Mouse (Mus musculus): ENCODE data around the gene Clcn3. TPM values are rescaled to one million over a fixed set of nuclear protein-coding genes. Genes with fewer than 3 reads are reported as not detected.

Gene Clcn3
- polyA plus RNA-seq, 1 experiment from 2014 or later, result 80.7 TPM

- no peak for ATAC-seq (ENCODE audit: low read depth)
- Histone ChIP-seq H3K27me3 (ENCODE audit: control insufficient read depth, insufficient read depth, low read length) (no peaks in the 10 kb centered on the region), H3K4me3 (ENCODE audit: low read depth, low read length) (no peak overlapping the region), H3K4me1 (ENCODE audit: control insufficient read depth, insufficient read depth, low read length) (no peaks in the 10 kb centered on the region), H3K4me2 (ENCODE audit: low read depth, low read length) (no peak overlapping the region), H3K36me3 (ENCODE audit: control insufficient read depth, insufficient read depth, low read length) (no peaks in the 10 kb centered on the region), H3K9ac (replicated peaks; ENCODE audit: low read depth, low read length) (no peak overlapping the region), H3K9me3 (ENCODE audit: control insufficient read depth, low read length) (no peaks in the 10 kb centered on the region), H3K27ac (ENCODE audit: low read depth, low read length) (no peak overlapping the region)
- 87% methylated on average over 3 of the region's 3 CpGs for WGBS
Observed at GRCm38 (mm10) chr8:60962763-60963162, 20.3 kb downstream of the Clcn3 start.

GRCm38 (mm10) chr8:60956847-60957246, 26.3 kb downstream of the Clcn3 start:
- ATAC-seq (ENCODE audit: low read depth), result no peak

GRCm38 (mm10) chr8:60954281-60955014, 28.7 kb downstream of the Clcn3 start:
- WGBS, result 1% methylated on average over 15 of the region's 15 CpGs

More at GRCm38 (mm10) chr8:60956847-60957246, 26.3 kb downstream of the Clcn3 start:
- Histone ChIP-seq H3K9me3 (ENCODE audit: control insufficient read depth, low read length) (no peaks in the 10 kb centered on the region), H3K27me3 (ENCODE audit: control insufficient read depth, insufficient read depth, low read length) (no peaks in the 10 kb centered on the region), H3K4me1 (ENCODE audit: control insufficient read depth, insufficient read depth, low read length) (no peaks in the 10 kb centered on the region), H3K4me2 (ENCODE audit: low read depth, low read length) (no peak overlapping the region), H3K27ac (ENCODE audit: low read depth, low read length) (no peak overlapping the region), H3K36me3 (ENCODE audit: control insufficient read depth, insufficient read depth, low read length) (no peaks in the 10 kb centered on the region), H3K4me3 (ENCODE audit: low read depth, low read length) (no peak overlapping the region), H3K9ac (replicated peaks; ENCODE audit: low read depth, low read length) (no peak overlapping the region)
- 94% methylated on average over 7 of the region's 7 CpGs for WGBS

GRCm38 (mm10) chr8:60952803-60953202, 30.3 kb downstream of the Clcn3 start:
- Histone ChIP-seq H3K9ac (replicated peaks; ENCODE audit: low read depth, low read length) (no peak overlapping the region), H3K36me3 (ENCODE audit: control insufficient read depth, insufficient read depth, low read length) (no peaks in the 10 kb centered on the region), H3K4me3 (ENCODE audit: low read depth, low read length) (no peak overlapping the region), H3K4me2 (ENCODE audit: low read depth, low read length) (peak overlapping the region; percentile 19; the same call in 1 of the 2 replicates), H3K27me3 (ENCODE audit: control insufficient read depth, insufficient read depth, low read length) (no peaks in the 10 kb centered on the region), H3K27ac (ENCODE audit: low read depth, low read length) (no peak overlapping the region), H3K9me3 (ENCODE audit: control insufficient read depth, low read length) (no peaks in the 10 kb centered on the region), H3K4me1 (ENCODE audit: control insufficient read depth, insufficient read depth, low read length) (no peaks in the 10 kb centered on the region)
- WGBS, result 72% methylated on average over 5 of the region's 5 CpGs
- ATAC-seq (ENCODE audit: low read depth), result no peak

More at GRCm38 (mm10) chr8:60954281-60955014, 28.7 kb downstream of the Clcn3 start:
- peak overlapping the region; percentile 35 for H3K4me3 ChIP-seq (ENCODE audit: low read depth, low read length)
- H3K27ac ChIP-seq (ENCODE audit: low read depth, low read length), result peak overlapping the region; percentile 87
- H3K4me2 ChIP-seq (ENCODE audit: low read depth, low read length), result peak overlapping the region; percentile 63
- H3K4me1 ChIP-seq (ENCODE audit: control insufficient read depth, insufficient read depth, low read length), result no peaks in the 10 kb centered on the region
- no peaks in the 10 kb centered on the region for H3K27me3 ChIP-seq (ENCODE audit: control insufficient read depth, insufficient read depth, low read length)
- no peaks in the 10 kb centered on the region for H3K9me3 ChIP-seq (ENCODE audit: control insufficient read depth, low read length)
- no peaks in the 10 kb centered on the region for H3K36me3 ChIP-seq (ENCODE audit: control insufficient read depth, insufficient read depth, low read length)
- peak; percentile 97 for ATAC-seq (ENCODE audit: low read depth)
- H3K9ac ChIP-seq (replicated peaks; ENCODE audit: low read depth, low read length), result peak overlapping the region; percentile 60

- H3K27me3 ChIP-seq (ENCODE audit: control insufficient read depth, insufficient read depth, low read length), result no peaks in the 10 kb centered on the region
- no peak for ATAC-seq (ENCODE audit: low read depth)
- no peaks in the 10 kb centered on the region for H3K36me3 ChIP-seq (ENCODE audit: control insufficient read depth, insufficient read depth, low read length)
- H3K9ac ChIP-seq (replicated peaks; ENCODE audit: low read depth, low read length), result no peak overlapping the region
- H3K9me3 ChIP-seq (ENCODE audit: control insufficient read depth, low read length), result no peaks in the 10 kb centered on the region
- WGBS, result 100% methylated on average over 1 of the region's 1 CpGs
- no peak overlapping the region for H3K27ac ChIP-seq (ENCODE audit: low read depth, low read length)
- H3K4me3 ChIP-seq (ENCODE audit: low read depth, low read length), result no peak overlapping the region
- no peaks in the 10 kb centered on the region for H3K4me1 ChIP-seq (ENCODE audit: control insufficient read depth, insufficient read depth, low read length)
- no peak overlapping the region for H3K4me2 ChIP-seq (ENCODE audit: low read depth, low read length)
Observed at GRCm38 (mm10) chr8:60951757-60952156, 31.3 kb downstream of the Clcn3 start.

GRCm38 (mm10) chr8:60951271-60951670, 31.8 kb downstream of the Clcn3 start:
- H3K27ac ChIP-seq (ENCODE audit: low read depth, low read length), result no peak overlapping the region
- no peak overlapping the region for H3K9ac ChIP-seq (replicated peaks; ENCODE audit: low read depth, low read length)
- H3K36me3 ChIP-seq (ENCODE audit: control insufficient read depth, insufficient read depth, low read length), result no peaks in the 10 kb centered on the region
- H3K4me3 ChIP-seq (ENCODE audit: low read depth, low read length), result no peak overlapping the region
- no peaks in the 10 kb centered on the region for H3K9me3 ChIP-seq (ENCODE audit: control insufficient read depth, low read length)
- no peaks in the 10 kb centered on the region for H3K27me3 ChIP-seq (ENCODE audit: control insufficient read depth, insufficient read depth, low read length)
- H3K4me2 ChIP-seq (ENCODE audit: low read depth, low read length), result no peak overlapping the region
- ATAC-seq (ENCODE audit: low read depth), result no peak
- H3K4me1 ChIP-seq (ENCODE audit: control insufficient read depth, insufficient read depth, low read length), result no peaks in the 10 kb centered on the region
- 79% methylated on average over 4 of the region's 4 CpGs for WGBS

- Histone ChIP-seq H3K9ac (replicated peaks; ENCODE audit: low read depth, low read length) (no peak overlapping the region), H3K4me3 (ENCODE audit: low read depth, low read length) (no peak overlapping the region), H3K27ac (ENCODE audit: low read depth, low read length) (no peak overlapping the region), H3K4me2 (ENCODE audit: low read depth, low read length) (no peak overlapping the region), H3K27me3 (ENCODE audit: control insufficient read depth, insufficient read depth, low read length) (no peaks in the 10 kb centered on the region), H3K36me3 (ENCODE audit: control insufficient read depth, insufficient read depth, low read length) (no peaks in the 10 kb centered on the region), H3K4me1 (ENCODE audit: control insufficient read depth, insufficient read depth, low read length) (no peaks in the 10 kb centered on the region), H3K9me3 (ENCODE audit: control insufficient read depth, low read length) (no peaks in the 10 kb centered on the region)
- no peak for ATAC-seq (ENCODE audit: low read depth)
- WGBS, result 75% methylated on average over 4 of the region's 4 CpGs
Observed at GRCm38 (mm10) chr8:60949859-60950258, 33.2 kb downstream of the Clcn3 start.

GRCm38 (mm10) chr8:60947503-60947902, 35.6 kb downstream of the Clcn3 start:
- Histone ChIP-seq H3K4me1 (ENCODE audit: control insufficient read depth, insufficient read depth, low read length) (no peaks in the 10 kb centered on the region), H3K27me3 (ENCODE audit: control insufficient read depth, insufficient read depth, low read length) (no peaks in the 10 kb centered on the region), H3K4me3 (ENCODE audit: low read depth, low read length) (no peak overlapping the region), H3K9ac (replicated peaks; ENCODE audit: low read depth, low read length) (no peak overlapping the region), H3K9me3 (ENCODE audit: control insufficient read depth, low read length) (no peaks in the 10 kb centered on the region), H3K27ac (ENCODE audit: low read depth, low read length) (no peak overlapping the region), H3K36me3 (ENCODE audit: control insufficient read depth, insufficient read depth, low read length) (no peaks in the 10 kb centered on the region), H3K4me2 (ENCODE audit: low read depth, low read length) (no peak overlapping the region)
- no peak for ATAC-seq (ENCODE audit: low read depth)

- Histone ChIP-seq H3K27me3 (ENCODE audit: control insufficient read depth, insufficient read depth, low read length) (no peaks in the 10 kb centered on the region), H3K36me3 (ENCODE audit: control insufficient read depth, insufficient read depth, low read length) (no peaks in the 10 kb centered on the region), H3K4me1 (ENCODE audit: control insufficient read depth, insufficient read depth, low read length) (no peaks in the 10 kb centered on the region), H3K27ac (ENCODE audit: low read depth, low read length) (no peak overlapping the region), H3K4me2 (ENCODE audit: low read depth, low read length) (no peak overlapping the region), H3K4me3 (ENCODE audit: low read depth, low read length) (no peak overlapping the region), H3K9ac (replicated peaks; ENCODE audit: low read depth, low read length) (no peak overlapping the region), H3K9me3 (ENCODE audit: control insufficient read depth, low read length) (no peaks in the 10 kb centered on the region)
- ATAC-seq (ENCODE audit: low read depth), result no peak
- 95% methylated on average over 2 of the region's 2 CpGs for WGBS
Observed at GRCm38 (mm10) chr8:60942867-60943266, 40.2 kb downstream of the Clcn3 start.
